Mouse (Mus musculus) Patski (cell line): Measurements from ENCODE around the gene Atp7b. TPM values are rescaled to one million over a fixed set of nuclear protein-coding genes. Genes with fewer than 3 reads are reported as not detected.

Experiments
- ATAC-seq: fragments of 100-300 bp; one replicate; pipeline ENCODE4 v1.8.0; 2021
- CTCF ChIA-PET: fragments of 350-600 bp; sonication (Branson Sonifier 250); formaldehyde crosslinking; loops from one replicate; lab custom pipeline; 2022; ENCODE audit warnings: inconsistent platforms; lab: Charles Lee
- POLR2A ChIA-PET: fragments of 350-600 bp; sonication (Branson Sonifier 250); formaldehyde crosslinking; loops from one replicate; lab custom pipeline; 2022; ENCODE audit warnings: antibody characterized with exemption, inconsistent platforms; lab: Charles Lee
- DNase-seq: peaks from one replicate; pipeline ENCODE4 v3.0.0-alpha.2; 2011; ENCODE audit warnings: low read depth, low spot score
- H3K27me3 ChIP-seq: fragments of 371-371 bp; one replicate; pipeline ENCODE4 v1.5.1; 2021
- CTCF ChIP-seq: fragments of 100-300 bp; IDR thresholded peaks from one replicate; pipeline ENCODE4 v1.5.1; 2021
- in situ Hi-C: fragments of 300-500 bp; cut with MboI; formaldehyde crosslinking; loops from 3 replicates; pipeline ENCODE4 v1.11.1; 2018; ENCODE audit warnings: low pct_unique_long_range_greater_than_20kb, mixed read lengths
- polyA plus RNA-seq: library from polyadenylated mRNA; unstranded; gene quantifications from one replicate; pipeline ENCODE4 v1.2.3, GENCODE M21; 2021

Atp7b gene
- polyA plus RNA-seq, 1 experiment from 2014 or later = 0.32 TPM

DNA sequence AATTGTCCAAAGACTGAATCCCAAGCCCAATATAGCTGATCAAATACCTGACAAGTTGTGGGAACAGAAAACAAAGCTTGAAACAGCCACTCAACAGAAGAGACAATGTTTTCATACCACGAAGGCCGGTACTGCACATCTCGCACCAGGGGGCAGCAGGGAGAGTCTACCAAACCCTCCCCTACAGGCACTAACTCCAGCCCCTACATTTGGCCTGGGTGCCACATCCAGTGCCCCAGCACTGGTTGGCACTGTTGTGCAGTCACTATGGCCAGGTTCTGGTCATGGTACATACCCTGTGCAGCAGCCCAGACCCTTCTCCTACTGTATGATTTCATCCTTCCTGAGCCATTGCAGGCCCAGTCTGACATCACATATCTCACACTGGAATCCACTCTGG is 31.1 kb downstream of the Atp7b start:
- ATAC-seq = no peak
- in situ Hi-C loops = no loop called here
- no peak for TF ChIP-seq CTCF
- ChIA-PET CTCF (interaction anchor here (1.8 kb wide), 1 partner anchor 16 kb away, joined by 4 read pairs; no protein-coding TSS in a partner anchor), POLR2A (no interaction called here)
- peaks cover 11% of the 10 kb centered on the region for H3K27me3 ChIP-seq
- no peak for DNase-seq

DNA sequence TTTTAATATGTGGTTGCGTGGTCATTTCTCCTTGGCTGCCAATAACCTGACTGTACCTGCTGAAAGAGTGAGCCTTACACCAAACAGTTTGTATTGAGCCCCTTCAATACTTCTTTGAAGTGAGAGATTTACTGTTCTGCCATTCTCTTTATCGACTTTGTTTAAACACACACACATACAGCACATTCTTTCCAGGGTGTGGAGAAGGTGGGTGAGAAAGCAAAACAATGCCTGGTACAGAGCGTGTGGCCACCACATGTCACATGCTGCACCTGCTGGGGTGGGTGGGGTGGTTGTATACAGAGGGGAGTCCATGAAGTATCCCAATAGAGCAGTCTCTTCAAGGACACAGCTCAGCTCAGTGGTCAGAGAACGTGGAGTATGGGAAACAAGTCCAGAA is 34.9 kb downstream of the Atp7b start:
- POLR2A ChIA-PET = no interaction called here
- TF ChIP-seq CTCF = no peak
- peaks cover 15% of the 10 kb centered on the region for H3K27me3 ChIP-seq
- DNase-seq (no peak), ATAC-seq (peak; percentile 44)
- in situ Hi-C loops = no loop called here
- CTCF ChIA-PET = interaction anchor here (1.0 kb wide), 1 partner anchor 141 kb away, joined by 3 read pairs; the partner anchor contains the start of gene Nek3

GRCm38 (mm10) chr8:22022244-22022643 is 37.9 kb downstream of the Atp7b start:
- TF ChIP-seq CTCF = no peak
- CTCF ChIA-PET = no interaction called here
- ATAC-seq (no peak), DNase-seq (no peak)
- in situ Hi-C loops = no loop called here
- POLR2A ChIA-PET = no interaction called here
- H3K27me3 ChIP-seq = peaks cover 9% of the 10 kb centered on the region

- ATAC-seq = no peak
- CTCF ChIA-PET = interaction anchor here (1.0 kb wide), 1 partner anchor 28 kb away, joined by 3 read pairs; no protein-coding TSS in a partner anchor
- peaks cover 6% of the 10 kb centered on the region for H3K27me3 ChIP-seq
- POLR2A ChIA-PET = no interaction called here
- TF ChIP-seq CTCF = no peak
- in situ Hi-C loops = no loop called here
- DNase-seq = no peak
These were observed 40.6 kb downstream of the Atp7b start for GRCm38 (mm10) chr8:22019498-22019897.

DNA sequence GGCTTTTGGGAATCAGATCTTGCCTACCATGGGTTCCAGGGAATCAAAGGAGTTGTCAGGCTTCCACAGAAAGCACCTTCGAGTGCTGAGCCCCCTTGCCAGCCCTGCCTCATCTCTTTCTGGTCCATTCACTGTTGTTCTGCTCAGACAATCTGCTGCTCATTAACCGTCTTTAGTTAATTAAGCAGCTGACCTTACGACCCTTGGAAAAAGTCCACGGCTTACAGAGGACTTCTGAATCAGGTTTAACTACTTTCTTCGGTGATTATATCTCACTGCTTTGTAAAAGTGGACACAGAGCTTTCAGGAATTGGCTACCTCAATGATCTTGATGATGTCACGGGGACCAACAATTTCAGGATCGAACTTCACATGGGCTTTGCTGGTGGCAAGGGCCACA is 42.4 kb downstream of the Atp7b start:
- in situ Hi-C loops = no loop called here
- H3K27me3 ChIP-seq = peaks cover 5% of the 10 kb centered on the region
- no peak for TF ChIP-seq CTCF
- no peak for ATAC-seq
- no peak for DNase-seq
- POLR2A ChIA-PET = no interaction called here
- CTCF ChIA-PET = no interaction called here

- DNase-seq (no peak), ATAC-seq (no peak)
- ChIA-PET CTCF (interaction anchor here (1.4 kb wide), 1 partner anchor 15 kb away, joined by 4 read pairs; no protein-coding TSS in a partner anchor), POLR2A (no interaction called here)
- peaks cover 3% of the 10 kb centered on the region for H3K27me3 ChIP-seq
- in situ Hi-C loops = no loop called here
- TF ChIP-seq CTCF = no peak
These were observed 46.9 kb downstream of the Atp7b start for GRCm38 (mm10) chr8:22013034-22013707.

DNA sequence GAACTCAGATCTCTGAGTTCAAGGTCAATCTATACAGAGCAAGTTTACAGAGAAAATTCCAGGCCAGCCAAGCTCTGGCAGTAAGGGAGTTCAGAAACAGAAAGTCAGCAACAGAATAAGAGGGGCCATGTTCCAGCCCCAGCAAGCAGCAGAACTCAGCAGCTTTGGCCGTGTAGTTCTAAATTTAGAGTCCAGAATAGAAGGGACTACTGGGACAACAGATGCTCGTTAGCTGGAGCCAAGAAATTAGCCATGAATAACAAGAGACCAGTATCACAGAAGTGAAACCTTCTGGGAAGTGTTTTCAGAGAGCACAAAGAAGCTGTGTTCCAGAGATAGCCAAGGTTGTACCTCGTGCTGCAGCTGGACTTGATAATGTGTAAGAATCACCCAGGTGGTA is 50.7 kb downstream of the Atp7b start:
- DNase-seq (no peak), ATAC-seq (no peak)
- TF ChIP-seq CTCF = no peak
- in situ Hi-C loops = no loop called here
- peaks cover 7% of the 10 kb centered on the region for H3K27me3 ChIP-seq
- CTCF ChIA-PET = no interaction called here
- POLR2A ChIA-PET = no interaction called here

DNA sequence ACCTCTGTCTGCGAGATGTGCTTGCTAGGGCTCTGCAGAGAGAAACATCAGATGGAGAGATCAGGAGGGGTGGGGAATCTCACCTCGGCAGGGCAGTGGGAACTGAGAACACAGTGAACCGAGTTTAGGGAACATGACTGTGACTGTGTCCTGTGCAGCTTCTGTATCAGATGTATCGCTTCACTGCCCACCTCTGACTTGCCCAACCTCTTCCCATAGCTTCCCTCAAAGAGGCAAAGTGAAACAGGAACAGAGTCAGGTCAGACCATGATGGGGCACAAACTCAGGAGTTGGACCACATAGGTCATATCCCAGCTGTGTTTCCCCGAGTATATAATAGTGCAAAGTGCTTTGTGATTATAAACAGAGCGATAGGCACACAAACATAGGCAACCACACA is 53.7 kb downstream of the Atp7b start:
- in situ Hi-C loops = no loop called here
- CTCF ChIA-PET = no interaction called here
- ATAC-seq = no peak

DNA sequence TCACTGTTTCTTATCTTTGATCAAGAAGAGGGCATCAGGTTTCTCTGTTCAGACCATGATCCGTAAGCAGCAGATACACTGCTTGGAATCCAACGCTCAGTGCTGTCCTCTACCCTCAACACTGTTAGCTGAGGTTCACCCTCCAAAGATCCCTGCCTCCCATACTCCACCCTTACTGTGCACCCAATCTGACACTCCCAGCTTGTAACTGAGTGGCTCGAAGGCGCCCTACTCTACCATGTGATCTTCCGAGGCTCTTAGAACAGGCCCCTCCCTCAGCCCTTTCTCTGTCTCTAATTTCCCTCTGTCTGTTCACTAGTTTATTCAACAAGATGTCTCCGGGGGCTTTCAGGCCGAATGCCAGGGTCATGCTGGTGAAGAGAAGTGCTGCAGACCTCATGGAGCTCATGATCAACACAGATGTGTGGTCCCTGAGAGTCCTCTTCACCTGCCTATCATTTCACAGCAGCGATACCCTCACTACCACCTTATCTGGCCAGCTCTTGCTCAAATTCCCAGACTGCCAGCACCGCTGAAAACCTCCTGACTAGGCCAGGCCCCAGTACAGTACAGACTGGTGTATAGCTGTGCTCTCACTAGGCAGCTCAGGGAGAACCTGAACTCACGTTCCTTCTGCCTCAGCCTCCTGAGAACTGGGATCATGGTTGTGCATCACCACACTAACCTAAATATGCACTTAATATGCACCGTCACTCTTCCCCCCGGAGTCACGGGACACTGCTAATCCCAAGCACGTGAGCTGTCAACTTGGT is 55.2 kb downstream of the Atp7b start:
- no peak for TF ChIP-seq CTCF
- no peak for ATAC-seq
- POLR2A ChIA-PET = no interaction called here
- H3K27me3 ChIP-seq = peaks cover 4% of the 10 kb centered on the region
- CTCF ChIA-PET = no interaction called here
- no peak for DNase-seq
- in situ Hi-C loops = no loop called here

More for the DNA sequence above, 53.7 kb downstream of the Atp7b start:
- no peak for TF ChIP-seq CTCF
- peaks cover 7% of the 10 kb centered on the region for H3K27me3 ChIP-seq
- no peak for DNase-seq
- POLR2A ChIA-PET = no interaction called here

DNA sequence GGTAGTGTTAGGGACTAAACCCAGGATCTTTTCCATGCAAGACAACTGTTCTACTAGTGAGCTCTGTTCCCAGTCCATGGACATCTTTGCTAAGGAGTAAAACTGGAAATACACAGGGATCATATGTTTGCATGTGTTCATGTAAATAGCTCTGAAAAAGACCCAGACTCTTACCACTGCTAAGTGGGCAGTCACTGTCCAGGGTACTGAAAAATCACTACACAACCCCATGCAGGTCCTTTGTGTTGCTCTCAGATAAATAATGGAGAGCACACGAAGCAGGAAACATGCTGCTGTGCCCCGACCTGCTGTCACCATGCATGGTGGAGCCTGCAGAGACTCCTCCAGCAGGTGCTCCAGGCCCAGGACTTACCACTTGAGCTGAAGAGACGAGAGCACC is 64.9 kb downstream of the Atp7b start:
- peaks cover 6% of the 10 kb centered on the region for H3K27me3 ChIP-seq
- ATAC-seq (no peak), DNase-seq (no peak)
- CTCF ChIA-PET = no interaction called here
- TF ChIP-seq CTCF = no peak
- POLR2A ChIA-PET = no interaction called here
- in situ Hi-C loops = loop anchor here (10.0 kb wide), 1 partner anchor 170 kb away; the partner anchor contains the start of gene Nek3

DNA sequence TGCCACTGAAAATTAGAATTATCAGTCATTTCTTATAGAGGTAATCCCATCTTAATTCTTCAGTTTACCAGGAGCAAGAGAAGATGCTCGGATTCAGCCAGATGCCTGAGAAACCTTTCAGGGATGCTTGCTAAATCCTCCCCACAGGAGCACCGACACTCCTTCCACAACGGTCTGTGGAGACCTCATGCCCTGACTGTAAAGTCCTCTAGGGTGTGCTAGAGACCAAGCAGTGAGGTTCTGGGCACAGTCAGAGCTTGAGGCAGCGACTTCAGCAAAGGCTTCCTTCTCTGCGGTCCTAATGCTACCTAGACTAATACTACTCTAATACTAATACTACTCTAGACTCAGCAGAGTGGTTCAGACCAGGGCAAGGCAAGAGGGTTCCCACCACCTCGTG is 67.9 kb downstream of the Atp7b start:
- no peak for DNase-seq

More for the DNA sequence above, 67.9 kb downstream of the Atp7b start:
- H3K27me3 ChIP-seq = peaks cover 6% of the 10 kb centered on the region
- POLR2A ChIA-PET = no interaction called here
- peak; percentile 90 for ATAC-seq
- TF ChIP-seq CTCF = no peak
- CTCF ChIA-PET = interaction anchor here (0.9 to 1.3 kb wide), 5 partner anchors 11 to 393 kb away, joined by 3 to 11 read pairs (median 6); partner anchors contain the start of gene Nek3
- in situ Hi-C loops = loop anchor here (10.0 kb wide), 1 partner anchor 173 kb away; the partner anchor contains the start of gene Nek3
